Mouse (Mus musculus) C2C12 (cell line): Measurements from ENCODE around the gene Nectin2.

ENCODE experiments used
- CEBPB ChIP-seq: IDR thresholded peaks from one replicate; pipeline ENCODE4 v1.6.1; 2011; ENCODE audit warnings: low read depth, mild to moderate bottlenecking, control low read depth, moderate library complexity
- CTCF ChIP-seq: IDR thresholded peaks from one replicate; pipeline ENCODE4 v1.5.1; 2011; ENCODE audit not compliant: control insufficient read depth, insufficient read depth, insufficient read length
- FOSL1 ChIP-seq: IDR thresholded peaks from one replicate; pipeline ENCODE4 v1.8.0; 2011; ENCODE audit warnings: mild to moderate bottlenecking, low read length; ENCODE audit not compliant: poor library complexity, insufficient read depth, severe bottlenecking
- MAX ChIP-seq: IDR thresholded peaks from one replicate; pipeline ENCODE4 v1.6.1; 2011; ENCODE audit warnings: mild to moderate bottlenecking, control low read depth
- MYOD1 ChIP-seq: IDR thresholded peaks from one replicate; pipeline ENCODE4 v1.6.1; 2011; ENCODE audit warnings: low read depth; ENCODE audit not compliant: control insufficient read depth, insufficient read length
- MYOG ChIP-seq: IDR thresholded peaks from one replicate; pipeline ENCODE4 v1.6.1; 2011; ENCODE audit not compliant: control insufficient read depth, insufficient read length; ENCODE audit errors: extremely low read depth
- USF1 ChIP-seq: IDR thresholded peaks from one replicate; pipeline ENCODE4 v1.6.1; 2011; ENCODE audit warnings: low read depth, mild to moderate bottlenecking, control low read depth, moderate library complexity

DNA sequence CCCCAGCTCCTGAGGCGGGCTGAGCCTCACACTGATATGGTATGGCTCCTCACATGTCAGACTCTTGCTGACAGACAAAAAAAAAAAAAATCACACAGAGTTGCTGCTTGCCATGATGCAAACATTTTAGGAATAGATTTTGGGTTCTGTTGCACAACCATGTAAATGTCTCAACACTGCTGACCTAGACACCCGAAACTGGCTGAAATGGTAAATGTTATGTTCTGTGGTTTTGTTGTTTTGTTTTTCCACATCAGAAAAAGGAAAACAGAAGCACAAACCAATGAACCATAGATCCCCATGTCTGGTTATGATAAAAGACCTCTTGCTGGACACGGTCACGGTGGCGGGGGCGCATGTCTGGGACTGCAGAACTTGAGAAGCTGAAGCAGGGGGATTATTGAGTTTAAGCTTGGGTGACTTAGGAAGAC is 66.5 kb downstream of the Nectin2 start:
- TF ChIP-seq CTCF (no peak), MYOG (no peak), USF1 (no peak), MAX (no peak), CEBPB (no peak), MYOD1 (no peak), FOSL1 (no peak)
